Mouse (Mus musculus) CH12.LX (cell line): ENCODE data around the gene Zdhhc19. TPM values are rescaled to one million over a fixed set of nuclear protein-coding genes. Genes with fewer than 3 reads are reported as not detected.

Experiments used
- DNase-seq: peaks from one replicate; pipeline ENCODE4 v3.0.0-alpha.2; 2013; ENCODE audit errors: extremely low read depth
- H3K27ac ChIP-seq: 2 replicates; pipeline ENCODE4 v1.5.1; 2012; ENCODE audit warnings: low read depth, mild to moderate bottlenecking, control low read depth, moderate library complexity; ENCODE audit not compliant: insufficient read depth
- H3K27me3 ChIP-seq: replicated peaks from 2 replicates; pipeline ENCODE3; 2012; ENCODE audit warnings: inconsistent platforms
- H3K36me3 ChIP-seq, 2 experiments: replicated peaks in 1 of 2; 2 replicates each; pipeline versions ENCODE3 to v1.6.1; 2012; ENCODE audit warnings: inconsistent platforms in 1 of 2, low read length in 1 of 2, mild to moderate bottlenecking in 1 of 2, mixed read lengths in 1 of 2, moderate library complexity in 1 of 2; ENCODE audit not compliant: control insufficient read depth in 1 of 2, insufficient read depth in 1 of 2
- H3K4me1 ChIP-seq, 2 experiments: 2 replicates each; pipeline ENCODE4 v1.6.1; 2012; ENCODE audit warnings: inconsistent platforms in 1 of 2, moderate library complexity in 1 of 2; ENCODE audit not compliant: insufficient read depth in 2 of 2, control insufficient read depth in 1 of 2
- H3K4me2 ChIP-seq: 2 replicates; pipeline ENCODE4 v1.6.1; 2012; ENCODE audit warnings: low read depth, mild to moderate bottlenecking, control low read depth; ENCODE audit not compliant: poor library complexity, insufficient read depth, severe bottlenecking
- H3K4me3 ChIP-seq, 3 experiments: fragments of 150-350 bp in 1 of 3; sonication (generic) in 1 of 3; replicated peaks in 1 of 3; 2 replicates each; pipeline versions ENCODE3 to v1.5.1; 2011 to 2012; ENCODE audit warnings: low read depth in 2 of 3, low read length in 2 of 3, mild to moderate bottlenecking in 2 of 3, moderate library complexity in 2 of 3, control low read depth in 1 of 3, improper control_type of control experiment in 1 of 3, inconsistent platforms in 1 of 3, mixed read lengths in 1 of 3; ENCODE audit not compliant: poor library complexity in 1 of 3
- H3K79me2 ChIP-seq: replicated peaks from 2 replicates; pipeline ENCODE4 v1.6.1; 2012; ENCODE audit warnings: mild to moderate bottlenecking, moderate library complexity; ENCODE audit not compliant: control insufficient read depth, poor library complexity, insufficient read depth, severe bottlenecking; ENCODE audit errors: extremely low read depth
- H3K9ac ChIP-seq: 2 replicates; pipeline ENCODE4 v1.6.1; 2012; ENCODE audit warnings: low read depth, mild to moderate bottlenecking, control low read depth, moderate library complexity; ENCODE audit not compliant: insufficient read depth
- H3K9me3 ChIP-seq: replicated peaks from 2 replicates; pipeline ENCODE3; 2012; ENCODE audit warnings: low read length, inconsistent platforms, mixed read lengths
- BHLHE40 ChIP-seq: IDR thresholded peaks from 2 replicates; pipeline ENCODE4 v1.6.1; 2011; ENCODE audit warnings: mild to moderate bottlenecking, low read depth, low read length, improper control_type of control experiment
- CHD1 ChIP-seq: IDR thresholded peaks from 2 replicates; pipeline ENCODE4 v1.6.1; 2012; ENCODE audit warnings: low read depth, low read length, improper control_type of control experiment, inconsistent platforms
- CHD2 ChIP-seq: IDR thresholded peaks from 2 replicates; pipeline ENCODE4 v1.6.1; 2011; ENCODE audit warnings: low read length, improper control_type of control experiment
- CTCF ChIP-seq, 2 experiments: IDR thresholded peaks in 1 of 2; conservative IDR thresholded peaks in 1 of 2; 2 replicates each; pipeline ENCODE4 v1.5.1; 2011 to 2012; ENCODE audit warnings: low read depth in 2 of 2, low read length in 2 of 2, improper control_type of control experiment in 1 of 2, inconsistent platforms in 1 of 2, mild to moderate bottlenecking in 1 of 2, moderate library complexity in 1 of 2
- E2F4 ChIP-seq: IDR thresholded peaks from 2 replicates; pipeline ENCODE4 v1.6.1; 2011; ENCODE audit warnings: low read depth, low read length, improper control_type of control experiment; ENCODE audit not compliant: insufficient replicate concordance
- ELF1 ChIP-seq: IDR thresholded peaks from 2 replicates; pipeline ENCODE4 v1.6.1; 2014; ENCODE audit warnings: low read depth, mild to moderate bottlenecking, inconsistent platforms, low read length, improper control_type of control experiment
- EP300 ChIP-seq: IDR thresholded peaks from 2 replicates; pipeline ENCODE4 v1.6.1; 2011; ENCODE audit warnings: low read length, improper control_type of control experiment
- GABPA ChIP-seq: IDR thresholded peaks from 2 replicates; pipeline ENCODE4 v1.6.1; 2012; ENCODE audit warnings: low read depth, low read length, improper control_type of control experiment, inconsistent platforms; ENCODE audit not compliant: insufficient replicate concordance
- JUN ChIP-seq: IDR thresholded peaks from 2 replicates; pipeline ENCODE4 v1.6.1; 2011; ENCODE audit warnings: low read depth, mild to moderate bottlenecking, low read length, improper control_type of control experiment, moderate library complexity; ENCODE audit not compliant: insufficient read depth
- MAFK ChIP-seq: IDR thresholded peaks from 2 replicates; pipeline ENCODE4 v1.6.1; 2011; ENCODE audit warnings: low read length, improper control_type of control experiment; ENCODE audit not compliant: insufficient replicate concordance
- MAX ChIP-seq: IDR thresholded peaks from 2 replicates; pipeline ENCODE4 v1.6.1; 2011; ENCODE audit warnings: low read length, improper control_type of control experiment
- MAZ ChIP-seq: IDR thresholded peaks from 2 replicates; pipeline ENCODE4 v1.6.1; 2012; ENCODE audit warnings: low read depth, mild to moderate bottlenecking, inconsistent platforms, low read length, improper control_type of control experiment, moderate library complexity
- MEF2A ChIP-seq: IDR thresholded peaks from 2 replicates; pipeline ENCODE4 v1.6.1; 2014; ENCODE audit warnings: low read depth, mild to moderate bottlenecking, inconsistent platforms, low read length, improper control_type of control experiment, borderline replicate concordance
- NELFE ChIP-seq: IDR thresholded peaks from 2 replicates; pipeline ENCODE4 v1.6.1; 2011; ENCODE audit warnings: low read depth, low read length, improper control_type of control experiment
- NRF1 ChIP-seq: IDR thresholded peaks from 2 replicates; pipeline ENCODE4 v1.6.1; 2014; ENCODE audit warnings: low read depth, mild to moderate bottlenecking, inconsistent platforms, low read length, improper control_type of control experiment, moderate library complexity
- RAD21 ChIP-seq: IDR thresholded peaks from 2 replicates; pipeline ENCODE4 v1.6.1; 2011; ENCODE audit warnings: low read depth, mild to moderate bottlenecking, low read length, improper control_type of control experiment, moderate library complexity
- RCOR1 ChIP-seq: conservative IDR thresholded peaks from 2 replicates; pipeline ENCODE4 v1.6.1; 2012; ENCODE audit warnings: low read depth, mild to moderate bottlenecking, inconsistent platforms, low read length, improper control_type of control experiment
- SMC3 ChIP-seq: IDR thresholded peaks from 2 replicates; pipeline ENCODE4 v1.6.1; 2011; ENCODE audit warnings: low read depth, low read length, improper control_type of control experiment
- TBP ChIP-seq: conservative IDR thresholded peaks from 2 replicates; pipeline ENCODE4 v1.6.1; 2011; ENCODE audit warnings: low read depth, low read length, improper control_type of control experiment
- USF1 ChIP-seq: IDR thresholded peaks from 2 replicates; pipeline ENCODE4 v1.6.1; 2014; ENCODE audit warnings: low read depth, mild to moderate bottlenecking, inconsistent platforms, low read length, improper control_type of control experiment
- ZC3H11A ChIP-seq: IDR thresholded peaks from 2 replicates; pipeline ENCODE4 v1.6.1; 2012; ENCODE audit warnings: low read depth, mild to moderate bottlenecking, inconsistent platforms, low read length, improper control_type of control experiment
- ZKSCAN1 ChIP-seq: IDR thresholded peaks from 2 replicates; pipeline ENCODE4 v1.6.1; 2012; ENCODE audit warnings: low read depth, inconsistent platforms, low read length, improper control_type of control experiment, borderline replicate concordance
- ZMIZ1 ChIP-seq: IDR thresholded peaks from 2 replicates; pipeline ENCODE4 v1.6.1; 2012; ENCODE audit warnings: low read depth, mild to moderate bottlenecking, inconsistent platforms, low read length, improper control_type of control experiment
- ZNF384 ChIP-seq: IDR thresholded peaks from 2 replicates; pipeline ENCODE4 v1.6.1; 2012; ENCODE audit warnings: low read depth, low read length, improper control_type of control experiment, inconsistent platforms
- dilution Hi-C: fragments of 300-500 bp; cut with MboI; formaldehyde crosslinking; loops from 2 replicates; pipeline ENCODE4 v1.14.3; 2020; ENCODE audit warnings: low sequenced_read_pairs; ENCODE audit not compliant: extremely low pct_unique_long_range_greater_than_20kb, extremely low pct_ligation_motif_present
- in situ Hi-C: fragments of 300-500 bp; cut with MboI; formaldehyde crosslinking; loops from 3 replicates; pipeline ENCODE4 v1.14.3; 2019; ENCODE audit warnings: low sequenced_read_pairs, low pct_ligation_motif_present, low pct_unique_long_range_greater_than_20kb, mixed read lengths
- polyA plus RNA-seq: library from polyadenylated mRNA; unstranded; fragments of >175 nt; gene quantifications from 2 replicates; pipeline ENCODE4 v1.2.1, GENCODE M21; 2012; ENCODE audit warnings: low read depth; ENCODE audit not compliant: insufficient read length
- total RNA-seq, 2 experiments: library from RNA; depleted of rRNA; stranded (reverse); fragments of 300-350 nt in 1 of 2; fragments of >200 nt in 1 of 2; gene quantifications; 2 replicates each; pipeline ENCODE4 v1.2.3; 2012 to 2014

The Zdhhc19 gene
- total and polyA plus RNA-seq, 3 experiments: not detected

DNA sequence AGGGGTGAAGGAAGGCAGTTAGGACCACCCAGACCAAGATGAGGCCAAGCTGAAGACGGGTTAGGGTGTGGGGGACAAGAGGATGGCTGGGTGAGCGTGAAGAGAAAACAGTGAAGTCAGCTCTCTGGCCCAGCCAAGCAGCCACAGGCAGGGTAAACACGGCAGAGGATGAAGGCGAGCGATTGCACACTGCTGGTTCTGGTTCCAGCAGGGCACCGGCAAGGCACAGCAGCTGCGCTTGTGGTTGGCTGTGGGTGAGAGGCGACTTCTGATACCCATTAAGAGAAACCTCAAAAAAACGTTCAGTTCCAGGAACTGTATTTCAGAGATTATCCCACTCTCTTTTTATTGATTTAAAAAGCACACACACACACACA is 24.3 kb downstream of the Zdhhc19 start:
- Histone ChIP-seq H3K79me2 (no peaks in the 10 kb centered on the region), H3K9ac (no peak overlapping the region), H3K9me3 (no peaks in the 10 kb centered on the region), H3K36me3 (no peaks in the 10 kb centered on the region), H3K27ac (no peak overlapping the region), H3K4me1 (peaks cover 5 to 21% of the 10 kb centered on the region in 2 experiments; a peak in 3 of 4 replicates), H3K4me2 (peak overlapping the region; percentile 6; the same call in 1 of the 2 replicates), H3K4me3 (no peak overlapping the region), H3K27me3 (no peaks in the 10 kb centered on the region)
- dilution Hi-C loops (no loop called here), in situ Hi-C loops (no loop called here)
- 0 out of 2 replicates have a peak, but pooled peaks have one; percentile 18 for TF ChIP-seq TBP
- no peak for TF ChIP-seq MAFK
- peak; percentile 27; the same call in 1 of the 2 replicates for TF ChIP-seq BHLHE40
- no peak for TF ChIP-seq CHD2
- no peak for TF ChIP-seq MEF2A
- no peak for TF ChIP-seq CHD1
- TF ChIP-seq RCOR1: no peak
- TF ChIP-seq MAZ: no peak
- no peak for TF ChIP-seq RAD21
- peak; percentile 29; the same call in 1 of the 2 replicates for TF ChIP-seq ZNF384
- 0 out of 2 replicates have a peak, but pooled peaks have one; percentile 18 for TF ChIP-seq EP300
- no peak for TF ChIP-seq CTCF (conservative IDR thresholded peaks at IDR 0.05 in 1 of 2, IDR thresholded peaks at IDR 0.05 in 1 of 2; ENCODE audit: low read depth in 2 of 2, low read length in 2 of 2)
- peak; percentile 52 for DNase-seq

DNA sequence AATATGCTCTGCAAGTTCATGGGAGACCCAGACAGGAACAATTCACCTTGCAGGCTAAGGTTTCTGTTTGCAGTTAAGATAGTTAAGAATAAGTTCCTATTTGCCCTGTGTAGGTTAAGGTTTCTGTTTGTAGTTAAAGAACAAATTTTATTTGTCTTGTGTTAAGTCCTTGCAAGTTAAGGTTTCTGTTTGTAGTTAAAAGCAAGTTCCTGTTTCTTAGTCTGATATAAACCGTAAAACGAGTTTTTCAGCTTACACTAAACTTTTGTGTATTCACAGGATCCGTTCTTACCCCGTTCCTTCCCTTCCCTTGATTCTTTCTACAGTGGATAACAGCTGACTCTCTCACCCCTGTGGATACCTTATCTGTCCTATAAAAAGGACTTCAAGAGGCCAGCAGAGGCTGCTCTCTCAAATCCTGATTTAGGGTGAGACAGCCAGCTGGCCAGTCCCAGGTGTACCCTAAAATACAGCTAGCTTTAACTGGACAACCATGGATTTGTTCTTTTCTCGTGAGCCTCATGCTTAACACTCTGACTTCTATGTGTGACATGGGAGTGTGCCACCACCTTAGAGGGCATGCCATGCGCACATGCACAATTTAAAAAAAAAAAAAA is 26.6 kb downstream of the Zdhhc19 start:
- in situ Hi-C loops (no loop called here), dilution Hi-C loops (no loop called here)
- Histone ChIP-seq H3K27ac (no peak overlapping the region), H3K79me2 (no peaks in the 10 kb centered on the region), H3K4me2 (no peak overlapping the region), H3K9me3 (no peaks in the 10 kb centered on the region), H3K27me3 (no peaks in the 10 kb centered on the region), H3K9ac (no peak overlapping the region), H3K4me1 (peaks cover 5 to 31% of the 10 kb centered on the region in 2 experiments; a peak in 3 of 4 replicates), H3K4me3 (no peak overlapping the region), H3K36me3 (no peaks in the 10 kb centered on the region)
- TF ChIP-seq EP300: no peak
- no peak for TF ChIP-seq ZKSCAN1
- no peak for TF ChIP-seq CHD1
- TF ChIP-seq USF1: no peak
- no peak for TF ChIP-seq ZMIZ1
- TF ChIP-seq GABPA: no peak
- no peak for TF ChIP-seq SMC3
- no peak for TF ChIP-seq MAZ
- no peak for TF ChIP-seq RCOR1
- no peak for TF ChIP-seq NELFE
- no peak for TF ChIP-seq E2F4
- TF ChIP-seq JUN: no peak
- no peak for TF ChIP-seq ZC3H11A
- TF ChIP-seq NRF1: no peak
- no peak for TF ChIP-seq ELF1
- TF ChIP-seq CHD2: no peak
- no peak for TF ChIP-seq MAX
- DNase-seq: no peak
